Mouse (Mus musculus) C2C12 (cell line): ENCODE data around the gene Snap25. TPM values are rescaled to one million over a fixed set of nuclear protein-coding genes. Genes with fewer than 3 reads are reported as not detected.

ENCODE experiments used
- H3K27me3 ChIP-seq: one replicate; pipeline ENCODE4 v1.6.1; 2011; ENCODE audit not compliant: control insufficient read depth, insufficient read depth, insufficient read length
- H3K36me3 ChIP-seq: one replicate; pipeline ENCODE4 v1.6.1; 2011; ENCODE audit not compliant: control insufficient read depth, insufficient read depth
- H3K4me3 ChIP-seq: one replicate; pipeline ENCODE4 v1.5.1; 2011; ENCODE audit warnings: mild to moderate bottlenecking, control low read depth; ENCODE audit not compliant: poor library complexity, insufficient read depth, severe bottlenecking
- H3K79me2 ChIP-seq: one replicate; pipeline ENCODE4 v1.6.1; 2011; ENCODE audit not compliant: control insufficient read depth, insufficient read depth
- H3K79me3 ChIP-seq: one replicate; pipeline ENCODE4 v1.6.1; 2011; ENCODE audit warnings: low read depth, control low read depth
- H3ac ChIP-seq: one replicate; pipeline ENCODE3; 2011; ENCODE audit warnings: low read depth; ENCODE audit not compliant: control insufficient read depth, insufficient read length
- CEBPB ChIP-seq: IDR thresholded peaks from one replicate; pipeline ENCODE4 v1.6.1; 2011; ENCODE audit warnings: low read depth, mild to moderate bottlenecking, control low read depth, moderate library complexity
- CTCF ChIP-seq: IDR thresholded peaks from one replicate; pipeline ENCODE4 v1.5.1; 2011; ENCODE audit not compliant: control insufficient read depth, insufficient read depth, insufficient read length
- FOSL1 ChIP-seq: IDR thresholded peaks from one replicate; pipeline ENCODE4 v1.8.0; 2011; ENCODE audit warnings: mild to moderate bottlenecking, low read length; ENCODE audit not compliant: poor library complexity, insufficient read depth, severe bottlenecking
- MAX ChIP-seq: IDR thresholded peaks from one replicate; pipeline ENCODE4 v1.6.1; 2011; ENCODE audit warnings: mild to moderate bottlenecking, control low read depth
- MYOD1 ChIP-seq: IDR thresholded peaks from one replicate; pipeline ENCODE4 v1.6.1; 2011; ENCODE audit warnings: low read depth; ENCODE audit not compliant: control insufficient read depth, insufficient read length
- MYOG ChIP-seq: IDR thresholded peaks from one replicate; pipeline ENCODE4 v1.6.1; 2011; ENCODE audit not compliant: control insufficient read depth, insufficient read length; ENCODE audit errors: extremely low read depth
- USF1 ChIP-seq: IDR thresholded peaks from one replicate; pipeline ENCODE4 v1.6.1; 2011; ENCODE audit warnings: low read depth, mild to moderate bottlenecking, control low read depth, moderate library complexity
- long read RNA-seq, 2 experiments: library from polyadenylated mRNA; unstranded; transcript quantifications; one replicate each; pipeline ENCODE4 v2.0.0; 2019 to 2020
- polyA plus RNA-seq: library from polyadenylated mRNA; unstranded; fragments of >200 nt; fragmentation: generic; extraction: Trizol; gene quantifications from one replicate; pipeline ENCODE4 v1.2.1, GENCODE M21; 2012; ENCODE audit warnings: missing spikeins

Gene Snap25
- not detected for polyA plus RNA-seq
- long read RNA-seq, experiment 1 = 0 reads
- long read RNA-seq, experiment 2 = 0 reads

DNA sequence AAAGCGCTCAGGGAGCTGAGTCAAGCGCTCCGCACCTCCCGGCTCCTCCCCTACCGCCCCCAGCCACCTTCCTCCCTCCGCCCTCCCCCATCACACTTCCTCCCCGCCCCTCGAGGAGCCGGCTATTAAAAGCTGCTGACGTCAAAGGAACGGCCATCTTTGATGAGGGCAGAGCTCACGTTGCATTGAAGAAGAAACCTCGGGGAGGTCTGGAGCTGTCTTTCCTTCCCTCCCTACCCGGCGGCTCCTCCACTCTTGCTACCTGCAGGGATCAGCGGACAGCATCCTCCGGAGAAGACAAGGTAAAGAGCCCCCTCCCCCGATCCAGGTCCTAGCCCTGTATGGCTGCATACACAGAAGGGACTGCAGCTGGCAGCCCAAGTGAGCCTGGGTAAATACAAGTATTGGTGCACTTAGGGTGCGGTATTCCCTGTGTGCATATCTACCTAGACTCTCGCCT lies at the start of gene Snap25:
Snap25 (plus strand) TSS at position 155 of the 460 bp plus-strand sequence.
- Histone ChIP-seq H3K27me3 (no peaks in the 10 kb centered on the region), H3K4me3 (no peak within 1 kb of the TSS), H3ac (no peak within 1 kb of the TSS), H3K79me2 (no peaks in the 10 kb centered on the region), H3K79me3 (no peaks in the 10 kb centered on the region), H3K36me3 (no peaks in the 10 kb centered on the region)
- no peak for TF ChIP-seq FOSL1
- no peak for TF ChIP-seq USF1
- no peak for TF ChIP-seq MYOD1
- TF ChIP-seq MYOG = no peak
- no peak for TF ChIP-seq MAX
- no peak for TF ChIP-seq CTCF
- TF ChIP-seq CEBPB = no peak

DNA sequence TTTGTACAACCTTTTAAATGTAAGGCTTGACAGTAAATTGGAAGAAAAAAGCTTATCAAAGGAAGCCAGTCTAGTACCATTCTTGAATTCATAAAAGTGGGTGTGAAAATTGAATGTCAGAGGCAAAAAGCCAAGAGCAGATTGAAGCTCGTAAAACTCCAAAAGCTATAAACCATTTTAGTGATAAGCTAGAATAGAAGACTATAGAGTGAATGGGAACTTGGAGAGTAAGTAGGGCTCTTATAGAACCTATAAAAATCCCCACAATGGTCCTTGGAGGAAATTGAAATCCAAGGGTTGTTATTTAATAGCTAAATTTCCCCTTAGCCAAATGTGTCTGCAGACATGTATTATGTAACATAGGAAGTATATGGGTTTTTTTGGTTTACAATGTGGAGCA lies 46.3 kb upstream of the Snap25 start:
- Histone ChIP-seq H3K36me3 (no peaks in the 10 kb centered on the region), H3K4me3 (no peak overlapping the region), H3ac (no peak overlapping the region), H3K79me2 (no peaks in the 10 kb centered on the region), H3K79me3 (no peaks in the 10 kb centered on the region), H3K27me3 (no peaks in the 10 kb centered on the region)
- TF ChIP-seq MAX (no peak), FOSL1 (no peak), CTCF (no peak), MYOD1 (no peak), CEBPB (no peak)

DNA sequence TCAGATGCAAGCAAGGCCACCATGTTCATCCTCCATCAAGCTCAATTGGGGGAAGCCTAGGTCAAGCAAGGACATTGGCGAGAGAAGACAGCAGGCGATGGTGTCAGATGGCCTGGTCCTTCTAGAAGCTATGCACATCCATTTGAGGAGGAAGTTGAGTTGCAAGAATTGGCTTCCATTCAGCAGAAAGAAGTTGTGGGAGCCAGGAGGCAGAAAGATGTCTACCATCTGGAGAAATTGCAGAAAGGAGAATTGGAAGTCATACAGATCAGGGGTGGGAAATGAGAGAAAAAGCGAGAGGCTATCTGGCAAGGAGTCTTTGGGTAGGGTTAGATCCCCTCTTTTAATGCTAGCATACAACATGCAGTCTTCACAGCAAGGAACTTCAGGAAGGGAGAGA lies 44.1 kb upstream of the Snap25 start:
- no peak for TF ChIP-seq FOSL1

DNA sequence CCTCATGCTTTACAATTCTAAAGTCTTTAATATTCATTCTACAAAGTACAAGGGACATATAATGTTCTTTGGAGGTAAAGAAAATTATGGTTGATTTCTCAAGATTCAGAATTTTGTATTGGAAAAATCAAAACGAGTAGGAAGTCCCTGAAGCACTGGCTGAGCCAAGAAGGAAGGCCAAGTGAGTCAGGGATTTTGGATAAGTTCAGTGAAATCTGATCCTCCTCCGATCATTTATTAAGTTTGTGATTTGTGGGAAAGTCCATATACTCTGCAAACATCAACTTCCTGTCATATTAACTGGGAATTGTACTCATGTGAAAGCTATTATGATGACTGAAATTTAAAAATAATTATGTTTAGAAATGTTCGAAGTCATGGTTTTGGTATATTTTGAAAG lies 43.6 kb upstream of the Snap25 start:
- Histone ChIP-seq H3ac (no peak overlapping the region), H3K27me3 (no peaks in the 10 kb centered on the region), H3K79me2 (no peaks in the 10 kb centered on the region), H3K79me3 (no peaks in the 10 kb centered on the region), H3K36me3 (no peaks in the 10 kb centered on the region), H3K4me3 (no peak overlapping the region)
- TF ChIP-seq CEBPB = no peak
- no peak for TF ChIP-seq CTCF
- no peak for TF ChIP-seq FOSL1
- TF ChIP-seq USF1 = no peak
- no peak for TF ChIP-seq MYOD1
- no peak for TF ChIP-seq MYOG
- no peak for TF ChIP-seq MAX

More for the DNA sequence above, 44.1 kb upstream of the Snap25 start:
- Histone ChIP-seq H3K79me3 (no peaks in the 10 kb centered on the region), H3K79me2 (no peaks in the 10 kb centered on the region), H3K4me3 (no peak overlapping the region), H3K27me3 (no peaks in the 10 kb centered on the region), H3K36me3 (no peaks in the 10 kb centered on the region), H3ac (no peak overlapping the region)

DNA sequence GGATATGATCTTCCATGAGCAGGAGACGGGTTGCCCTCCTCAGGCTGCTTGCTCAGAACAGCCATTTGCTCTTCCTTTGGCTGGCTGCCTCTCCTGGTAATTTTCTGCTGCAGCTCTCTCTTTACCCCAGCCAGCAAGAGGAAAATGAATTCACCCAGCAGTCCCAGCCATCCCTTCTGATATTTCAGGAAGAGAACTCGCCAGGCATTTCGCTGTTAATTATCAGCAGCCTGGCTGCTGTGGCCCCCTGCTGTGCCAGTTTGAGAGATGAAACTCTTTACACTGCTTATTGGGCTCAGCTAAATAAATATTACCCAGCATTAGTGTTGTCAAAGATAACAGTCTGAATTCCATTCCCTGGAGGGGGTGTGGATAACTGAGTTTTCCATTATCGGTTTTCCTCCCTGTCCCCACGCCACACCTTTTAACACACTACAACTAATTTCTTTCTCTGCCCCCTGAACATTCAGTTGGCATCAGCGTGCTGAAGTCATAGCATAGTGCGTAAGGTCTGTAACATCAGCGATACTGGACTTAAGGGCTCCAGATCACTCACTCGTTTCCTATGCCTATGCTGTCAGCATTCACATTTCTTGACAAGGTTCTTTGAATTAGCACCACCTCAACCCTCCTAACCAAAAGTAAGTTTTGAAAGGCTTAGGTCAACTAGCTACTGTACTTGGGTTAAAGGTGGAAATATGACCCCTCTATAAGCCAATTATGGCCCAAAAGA lies 42.5 kb upstream of the Snap25 start:
- H3K27me3 ChIP-seq = no peaks in the 10 kb centered on the region
- no peak for TF ChIP-seq MYOG
- no peak for TF ChIP-seq USF1
- TF ChIP-seq CTCF = no peak
- no peak for TF ChIP-seq FOSL1
- no peak for TF ChIP-seq CEBPB
- no peak for TF ChIP-seq MAX
- TF ChIP-seq MYOD1 = no peak
- H3K79me2 ChIP-seq = no peaks in the 10 kb centered on the region
- H3ac ChIP-seq = no peak overlapping the region
- H3K79me3 ChIP-seq = no peaks in the 10 kb centered on the region
- H3K4me3 ChIP-seq = no peak overlapping the region
- H3K36me3 ChIP-seq = no peaks in the 10 kb centered on the region

DNA sequence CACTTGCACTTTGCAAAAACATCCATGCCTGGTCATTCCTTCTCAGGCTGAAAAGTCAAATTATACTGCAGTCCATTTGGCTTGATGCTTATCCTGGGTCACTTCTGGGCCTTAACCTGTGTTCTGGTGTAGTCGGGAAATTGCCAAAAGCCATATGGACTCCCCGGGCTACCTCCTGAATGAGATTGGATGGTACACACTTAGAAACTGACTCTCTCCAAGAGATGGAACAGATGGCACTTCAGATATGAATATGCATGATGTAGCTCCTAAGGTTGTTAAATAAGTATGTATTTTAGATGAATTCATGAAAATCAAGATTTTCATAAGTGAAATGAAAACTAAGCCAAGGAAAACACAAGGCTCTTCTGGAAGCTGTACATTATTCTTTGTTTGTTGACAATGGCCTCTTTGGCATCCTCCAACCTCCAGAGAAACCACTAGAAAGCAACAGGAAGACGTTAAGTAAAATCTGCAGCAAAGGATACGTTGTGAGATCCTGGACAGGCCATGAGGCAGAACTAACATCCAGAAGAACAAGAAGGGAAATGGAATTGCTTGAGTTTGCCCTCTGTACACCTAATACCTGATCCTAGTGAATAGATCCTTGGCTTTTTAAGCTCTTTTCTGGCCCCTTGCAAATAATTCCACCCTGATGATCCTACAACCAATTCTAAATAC lies 39.0 kb upstream of the Snap25 start:
- TF ChIP-seq USF1 = no peak
- TF ChIP-seq CEBPB = no peak
- no peak for TF ChIP-seq MAX
- no peak for TF ChIP-seq MYOG
- TF ChIP-seq CTCF = no peak
- TF ChIP-seq MYOD1 = no peak
- no peak for TF ChIP-seq FOSL1
- Histone ChIP-seq H3K36me3 (no peaks in the 10 kb centered on the region), H3K27me3 (no peaks in the 10 kb centered on the region), H3K79me2 (no peaks in the 10 kb centered on the region), H3K79me3 (no peaks in the 10 kb centered on the region), H3K4me3 (no peak overlapping the region), H3ac (no peak overlapping the region)
